Mouse (Mus musculus): ENCODE measurements around the gene Vgll4. TPM values are rescaled to one million over a fixed set of nuclear protein-coding genes. Genes with fewer than 3 reads are reported as not detected.

Vgll4 gene
- total RNA-seq, 1 experiment, result 25.5 TPM

DNA sequence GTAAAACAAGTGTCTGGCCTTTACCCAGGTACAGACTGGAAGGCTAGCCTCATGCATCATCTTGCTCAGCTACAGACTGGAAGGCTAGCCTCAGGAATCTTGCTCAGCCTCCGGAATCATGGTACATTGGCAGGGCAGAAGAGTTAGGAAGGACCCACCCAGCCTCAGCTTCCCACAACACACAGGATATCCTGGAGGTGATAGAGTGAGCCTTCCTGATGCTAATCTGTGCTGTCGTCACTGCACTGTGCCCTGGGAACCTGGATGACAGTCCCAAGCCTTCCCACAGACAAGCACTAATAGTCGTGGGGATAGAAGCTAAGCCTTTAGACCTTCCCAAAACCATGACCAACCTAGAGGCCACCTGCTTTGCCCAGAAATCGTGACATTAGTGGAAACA, 103.2 kb downstream of the Vgll4 start:
- Histone ChIP-seq H3K9ac (ENCODE audit: insufficient read depth, low read depth, low read length, poor library complexity, severe bottlenecking) (no peak overlapping the region), H3K27ac (ENCODE audit: insufficient read depth, low read depth, low read length, poor library complexity, severe bottlenecking) (no peak overlapping the region), H3K4me1 (ENCODE audit: control insufficient read depth in 2 of 2, insufficient read depth in 2 of 2, low read length in 2 of 2, poor library complexity in 1 of 2) (no peaks in the 10 kb centered on the region; a peak in 1 of 4 replicates), H3K36me3 (ENCODE audit: control insufficient read depth, insufficient read depth, low read length, poor library complexity, severe bottlenecking) (no peaks in the 10 kb centered on the region), H3K9me3 (ENCODE audit: control insufficient read depth, insufficient read depth, low read depth, low read length) (no peaks in the 10 kb centered on the region), H3K4me3 (ENCODE audit: insufficient read depth in 1 of 2, low read depth in 1 of 2, low read length in 2 of 2, poor library complexity in 1 of 2, severe bottlenecking in 1 of 2) (no peak overlapping the region)
- no peak for DNase-seq (ENCODE audit: low read depth, low spot score)
- in situ Hi-C loops (cut with MboI; ENCODE audit: low sequenced_read_pairs in 2 of 2, unreplicated experiment in 2 of 2), result no loop called here
- TF ChIP-seq MAFK (IDR thresholded peaks at IDR 0.05; ENCODE audit: insufficient read depth, low read depth, low read length) (no peak), ZNF384 (IDR thresholded peaks at IDR 0.05; ENCODE audit: low read depth, low read length) (no peak), HCFC1 (IDR thresholded peaks at IDR 0.05; ENCODE audit: borderline replicate concordance, insufficient read depth, low read length) (no peak), CHD2 (IDR thresholded peaks at IDR 0.05; ENCODE audit: low read depth, low read length) (no peak), ZC3H11A (IDR thresholded peaks at IDR 0.05; ENCODE audit: borderline replicate concordance, low read depth, low read length) (no peak)

GRCm38 (mm10) chr6:114866078-114866477, 103.7 kb downstream of the Vgll4 start:
- TF ChIP-seq CHD2 (IDR thresholded peaks at IDR 0.05; ENCODE audit: low read depth, low read length) (no peak), ZNF384 (IDR thresholded peaks at IDR 0.05; ENCODE audit: low read depth, low read length) (no peak), HCFC1 (IDR thresholded peaks at IDR 0.05; ENCODE audit: borderline replicate concordance, insufficient read depth, low read length) (no peak), ZC3H11A (IDR thresholded peaks at IDR 0.05; ENCODE audit: borderline replicate concordance, low read depth, low read length) (no peak), MAFK (IDR thresholded peaks at IDR 0.05; ENCODE audit: insufficient read depth, low read depth, low read length) (no peak)
- no peaks in the 10 kb centered on the region for H3K9me3 ChIP-seq (ENCODE audit: control insufficient read depth, insufficient read depth, low read depth, low read length)
- DNase-seq (ENCODE audit: low read depth, low spot score), result no peak
- in situ Hi-C loops (cut with MboI; ENCODE audit: low sequenced_read_pairs in 2 of 2, unreplicated experiment in 2 of 2), result no loop called here
- H3K9ac ChIP-seq (ENCODE audit: insufficient read depth, low read depth, low read length, poor library complexity, severe bottlenecking), result no peak overlapping the region
- no peak overlapping the region for H3K27ac ChIP-seq (ENCODE audit: insufficient read depth, low read depth, low read length, poor library complexity, severe bottlenecking)
- H3K36me3 ChIP-seq (ENCODE audit: control insufficient read depth, insufficient read depth, low read length, poor library complexity, severe bottlenecking), result 0 out of 2 replicates have a peak, but pooled peaks cover 3% of the 10 kb centered on the region
- H3K4me3 ChIP-seq (ENCODE audit: insufficient read depth in 1 of 2, low read depth in 1 of 2, low read length in 2 of 2, poor library complexity in 1 of 2, severe bottlenecking in 1 of 2), result no peak overlapping the region
- H3K4me1 ChIP-seq (ENCODE audit: control insufficient read depth in 2 of 2, insufficient read depth in 2 of 2, low read length in 2 of 2, poor library complexity in 1 of 2), result no peaks in the 10 kb centered on the region; a peak in 1 of 4 replicates

- peaks cover 3% of the 10 kb centered on the region; the same call in 1 of the 2 replicates for H3K36me3 ChIP-seq (ENCODE audit: control insufficient read depth, insufficient read depth, low read length, poor library complexity, severe bottlenecking)
- H3K27ac ChIP-seq (ENCODE audit: insufficient read depth, low read depth, low read length, poor library complexity, severe bottlenecking), result no peak overlapping the region
- no peak for DNase-seq (ENCODE audit: low read depth, low spot score)
- in situ Hi-C loops (cut with MboI; ENCODE audit: low sequenced_read_pairs in 2 of 2, unreplicated experiment in 2 of 2), result no loop called here
- H3K4me1 ChIP-seq (ENCODE audit: control insufficient read depth in 2 of 2, insufficient read depth in 2 of 2, low read length in 2 of 2, poor library complexity in 1 of 2), result no peaks in the 10 kb centered on the region; a peak in 1 of 4 replicates
- H3K9ac ChIP-seq (ENCODE audit: insufficient read depth, low read depth, low read length, poor library complexity, severe bottlenecking), result no peak overlapping the region
- TF ChIP-seq ZC3H11A (IDR thresholded peaks at IDR 0.05; ENCODE audit: borderline replicate concordance, low read depth, low read length), result no peak
- TF ChIP-seq MAFK (IDR thresholded peaks at IDR 0.05; ENCODE audit: insufficient read depth, low read depth, low read length), result no peak
- no peak for TF ChIP-seq CHD2 (IDR thresholded peaks at IDR 0.05; ENCODE audit: low read depth, low read length)
- TF ChIP-seq ZNF384 (IDR thresholded peaks at IDR 0.05; ENCODE audit: low read depth, low read length), result no peak
- TF ChIP-seq HCFC1 (IDR thresholded peaks at IDR 0.05; ENCODE audit: borderline replicate concordance, insufficient read depth, low read length), result no peak
- no peak overlapping the region for H3K4me3 ChIP-seq (ENCODE audit: insufficient read depth in 1 of 2, low read depth in 1 of 2, low read length in 2 of 2, poor library complexity in 1 of 2, severe bottlenecking in 1 of 2)
- H3K9me3 ChIP-seq (ENCODE audit: control insufficient read depth, insufficient read depth, low read depth, low read length), result no peaks in the 10 kb centered on the region
Observed at GRCm38 (mm10) chr6:114864421-114864820, 105.4 kb downstream of the Vgll4 start.

DNA sequence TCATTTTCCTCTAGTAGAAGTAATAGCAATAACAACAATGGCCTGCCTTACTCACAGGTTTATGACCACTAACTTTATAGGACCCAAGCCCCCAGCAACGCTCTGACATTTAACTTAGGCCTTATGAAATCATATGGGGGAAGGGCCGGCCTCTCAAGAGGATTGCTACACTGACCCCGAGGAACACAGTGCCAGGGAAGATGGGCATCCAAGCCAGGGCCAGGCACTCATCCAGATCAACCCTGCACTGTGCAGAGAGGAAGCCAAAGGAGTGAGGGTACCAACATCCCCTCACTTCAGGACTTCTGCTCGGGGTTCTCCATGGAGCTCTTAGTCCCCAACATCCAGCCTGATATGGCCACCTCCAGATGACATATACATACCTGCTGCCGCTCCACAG, 106.3 kb downstream of the Vgll4 start:
- peaks cover 7% of the 10 kb centered on the region; the same call in 1 of the 2 replicates for H3K36me3 ChIP-seq (ENCODE audit: control insufficient read depth, insufficient read depth, low read length, poor library complexity, severe bottlenecking)

More for the DNA sequence above, 106.3 kb downstream of the Vgll4 start:
- in situ Hi-C loops (cut with MboI; ENCODE audit: low sequenced_read_pairs in 2 of 2, unreplicated experiment in 2 of 2), result no loop called here
- TF ChIP-seq ZNF384 (IDR thresholded peaks at IDR 0.05; ENCODE audit: low read depth, low read length), result no peak
- TF ChIP-seq CHD2 (IDR thresholded peaks at IDR 0.05; ENCODE audit: low read depth, low read length), result no peak
- no peak for TF ChIP-seq HCFC1 (IDR thresholded peaks at IDR 0.05; ENCODE audit: borderline replicate concordance, insufficient read depth, low read length)
- TF ChIP-seq MAFK (IDR thresholded peaks at IDR 0.05; ENCODE audit: insufficient read depth, low read depth, low read length), result no peak
- no peak for TF ChIP-seq ZC3H11A (IDR thresholded peaks at IDR 0.05; ENCODE audit: borderline replicate concordance, low read depth, low read length)
- no peaks in the 10 kb centered on the region for H3K9me3 ChIP-seq (ENCODE audit: control insufficient read depth, insufficient read depth, low read depth, low read length)
- H3K27ac ChIP-seq (ENCODE audit: insufficient read depth, low read depth, low read length, poor library complexity, severe bottlenecking), result no peak overlapping the region
- DNase-seq (ENCODE audit: low read depth, low spot score), result no peak
- no peak overlapping the region for H3K9ac ChIP-seq (ENCODE audit: insufficient read depth, low read depth, low read length, poor library complexity, severe bottlenecking)
- no peak overlapping the region for H3K4me3 ChIP-seq (ENCODE audit: insufficient read depth in 1 of 2, low read depth in 1 of 2, low read length in 2 of 2, poor library complexity in 1 of 2, severe bottlenecking in 1 of 2)
- H3K4me1 ChIP-seq (ENCODE audit: control insufficient read depth in 2 of 2, insufficient read depth in 2 of 2, low read length in 2 of 2, poor library complexity in 1 of 2), result no peaks in the 10 kb centered on the region; a peak in 1 of 4 replicates
